Mouse (Mus musculus): ENCODE results near the gene Gm29427.

The Gm29427 gene

DNA sequence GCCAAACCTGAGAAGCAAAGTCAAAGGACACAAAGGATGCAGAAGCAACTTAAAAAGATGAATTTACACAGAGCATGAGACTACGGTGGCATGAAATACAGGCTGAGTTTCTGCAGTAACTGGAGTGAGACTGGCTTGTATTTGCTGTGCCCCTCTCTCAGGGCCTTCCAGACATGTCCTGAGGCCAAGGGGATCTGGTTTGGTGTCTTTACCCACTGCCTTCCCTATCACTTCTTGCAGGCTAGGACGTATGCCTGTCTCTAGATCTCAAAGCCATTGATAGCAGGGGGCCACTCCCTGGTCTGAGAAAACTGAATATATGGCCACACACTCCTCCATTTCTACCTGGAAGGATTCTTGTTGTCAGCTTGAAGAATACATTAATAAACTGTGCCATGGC lies 28.6 kb upstream of the Gm29427 start:
- Histone ChIP-seq H3K9me3 (ENCODE audit: low read length) (peaks cover 5% of the 10 kb centered on the region; the same call in 1 of the 2 replicates), H3K27me3 (ENCODE audit: insufficient read depth, low read length) (peaks cover 26% of the 10 kb centered on the region), H3K4me3 (replicated peaks; ENCODE audit: low read length) (no peak overlapping the region), H3K4me1 (replicated peaks; ENCODE audit: low read depth, low read length) (peaks cover 13% of the 10 kb centered on the region), H3K36me3 (ENCODE audit: insufficient read depth, low read length) (no peaks in the 10 kb centered on the region)
- TF ChIP-seq POU5F1 (IDR thresholded peaks at IDR 0.05; ENCODE audit: borderline replicate concordance, low read length) (no peak), CTCF (conservative IDR thresholded peaks at IDR 0.05; ENCODE audit: low read length) (no peak), NANOG (IDR thresholded peaks at IDR 0.05; ENCODE audit: borderline replicate concordance, low read length) (no peak)

DNA sequence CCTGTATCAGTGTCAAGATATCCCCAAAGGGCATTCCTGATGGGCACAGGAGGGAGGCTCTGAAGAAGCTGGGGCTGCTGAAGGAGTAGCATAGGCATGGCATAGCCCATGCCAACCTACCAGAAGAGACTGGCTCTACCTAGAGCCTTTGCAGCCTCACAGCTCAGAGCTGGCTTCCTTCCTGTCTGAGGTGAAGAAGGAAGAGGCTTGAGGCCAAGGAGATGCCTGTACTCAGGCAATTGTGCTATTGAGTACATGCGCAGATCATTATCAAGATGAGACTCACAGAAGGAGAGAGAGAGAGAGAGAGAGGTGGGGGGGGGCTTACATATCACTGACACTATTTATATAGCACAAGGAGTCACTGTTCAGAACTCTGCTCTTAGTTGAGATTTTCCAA lies 28.2 kb upstream of the Gm29427 start:
- Histone ChIP-seq H3K27me3 (ENCODE audit: insufficient read depth, low read length) (peaks cover 26% of the 10 kb centered on the region), H3K9me3 (ENCODE audit: low read length) (peaks cover 3% of the 10 kb centered on the region; the same call in 1 of the 2 replicates), H3K4me1 (replicated peaks; ENCODE audit: low read depth, low read length) (peaks cover 13% of the 10 kb centered on the region), H3K36me3 (ENCODE audit: insufficient read depth, low read length) (no peaks in the 10 kb centered on the region), H3K4me3 (replicated peaks; ENCODE audit: low read length) (no peak overlapping the region)
- no peak for TF ChIP-seq CTCF (conservative IDR thresholded peaks at IDR 0.05; ENCODE audit: low read length)
- TF ChIP-seq NANOG (IDR thresholded peaks at IDR 0.05; ENCODE audit: borderline replicate concordance, low read length) = no peak
- no peak for TF ChIP-seq POU5F1 (IDR thresholded peaks at IDR 0.05; ENCODE audit: borderline replicate concordance, low read length)

DNA sequence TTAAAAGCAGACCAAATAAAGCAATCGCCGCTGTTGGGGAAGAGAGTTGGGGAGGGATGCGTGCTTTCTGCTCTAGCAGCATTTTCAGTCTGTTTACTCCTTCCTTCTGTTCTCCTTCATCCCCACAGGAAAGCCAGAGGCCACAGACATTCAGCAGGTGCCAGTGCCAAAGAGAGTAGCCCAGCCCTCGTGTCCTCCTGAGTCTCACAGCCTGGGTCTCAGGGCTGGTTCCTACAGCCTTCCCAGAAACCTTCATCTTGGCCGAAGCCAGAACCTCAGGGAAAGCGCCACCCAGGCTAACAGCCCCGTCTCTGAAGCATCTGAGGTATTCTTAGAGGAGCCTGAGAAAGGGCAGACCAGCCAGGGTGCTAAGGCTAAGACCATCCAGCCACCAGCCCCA lies 26.6 kb upstream of the Gm29427 start:
- Histone ChIP-seq H3K27me3 (ENCODE audit: insufficient read depth, low read length) (peaks cover 38% of the 10 kb centered on the region), H3K36me3 (ENCODE audit: insufficient read depth, low read length) (no peaks in the 10 kb centered on the region), H3K4me1 (replicated peaks; ENCODE audit: low read depth, low read length) (peaks cover 26% of the 10 kb centered on the region), H3K4me3 (replicated peaks; ENCODE audit: low read length) (no peak overlapping the region), H3K9me3 (ENCODE audit: low read length) (no peaks in the 10 kb centered on the region)
- TF ChIP-seq NANOG (IDR thresholded peaks at IDR 0.05; ENCODE audit: borderline replicate concordance, low read length) = no peak

DNA sequence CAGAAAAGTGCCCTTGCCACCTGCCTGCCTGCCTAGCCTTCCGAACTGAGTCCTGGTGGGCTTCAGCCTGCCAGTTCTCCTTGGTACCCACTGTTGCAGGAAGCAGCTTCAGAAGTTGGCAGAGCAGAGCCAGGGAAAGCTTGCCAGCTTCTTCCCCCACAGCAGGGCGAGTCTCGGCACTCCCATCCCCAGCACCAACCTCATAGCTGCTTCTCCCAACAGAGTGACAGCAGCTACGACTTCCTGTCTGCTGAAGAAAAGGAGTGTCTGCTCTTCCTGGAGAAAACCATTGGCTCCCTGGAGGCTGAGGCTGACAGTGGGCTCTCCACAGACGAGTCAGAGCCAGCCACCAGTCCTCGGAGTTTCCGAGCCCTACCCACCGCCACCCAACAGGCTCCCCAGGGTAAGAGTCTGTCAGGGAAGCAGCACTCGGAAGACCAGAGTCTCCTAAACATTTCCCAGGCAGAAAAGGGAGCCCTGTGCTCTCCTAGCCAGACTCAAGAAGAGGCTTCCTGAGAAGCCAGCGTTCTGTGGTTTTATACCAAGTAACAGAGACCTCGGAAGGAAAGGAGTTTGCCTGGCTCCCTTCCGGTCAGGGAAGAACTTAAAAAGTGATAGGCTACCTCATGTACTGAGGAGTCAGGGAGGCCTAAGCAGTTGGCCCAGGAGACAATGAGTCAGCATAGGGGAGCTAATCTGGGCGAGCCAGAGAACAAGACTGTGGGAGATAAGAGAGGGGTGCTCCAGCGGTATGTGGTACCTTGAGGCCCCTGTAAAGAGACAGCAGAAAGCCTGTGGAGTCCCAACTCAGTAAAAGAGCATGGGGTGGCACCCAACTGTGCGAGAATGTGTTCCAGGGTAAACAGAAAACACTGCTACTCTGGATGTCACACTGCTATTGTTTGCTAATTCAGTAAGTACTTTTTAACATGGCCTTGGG lies 25.5 kb upstream of the Gm29427 start:
- Histone ChIP-seq H3K36me3 (ENCODE audit: insufficient read depth, low read length) (no peaks in the 10 kb centered on the region), H3K27me3 (ENCODE audit: insufficient read depth, low read length) (peaks cover 40% of the 10 kb centered on the region), H3K9me3 (ENCODE audit: low read length) (no peaks in the 10 kb centered on the region), H3K4me3 (replicated peaks; ENCODE audit: low read length) (no peak overlapping the region), H3K4me1 (replicated peaks; ENCODE audit: low read depth, low read length) (peaks cover 29% of the 10 kb centered on the region)
- no peak for TF ChIP-seq POU5F1 (IDR thresholded peaks at IDR 0.05; ENCODE audit: borderline replicate concordance, low read length)
- no peak for TF ChIP-seq CTCF (conservative IDR thresholded peaks at IDR 0.05; ENCODE audit: low read length)
- no peak for TF ChIP-seq NANOG (IDR thresholded peaks at IDR 0.05; ENCODE audit: borderline replicate concordance, low read length)

DNA sequence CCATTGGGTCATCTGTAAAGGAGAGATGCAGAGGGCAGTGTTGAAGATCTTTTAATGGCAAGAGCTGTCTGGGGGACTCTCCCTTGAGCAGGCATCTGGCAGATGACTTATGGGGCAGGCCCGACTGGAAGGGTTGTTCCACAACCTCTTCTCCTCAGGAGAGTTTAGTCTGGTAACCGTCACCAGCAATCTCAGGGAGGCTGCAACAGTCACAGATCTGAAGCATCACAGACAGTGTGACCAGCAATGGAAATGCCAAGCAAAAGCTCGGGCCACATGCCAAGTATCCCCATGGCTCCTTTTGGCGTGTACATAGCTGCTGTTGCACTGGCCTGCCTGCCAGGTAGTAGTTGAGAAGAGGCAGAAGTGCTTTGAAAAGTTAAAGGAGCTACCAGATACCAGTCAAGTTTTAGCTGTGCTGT lies 24.6 kb upstream of the Gm29427 start:
- Histone ChIP-seq H3K36me3 (ENCODE audit: insufficient read depth, low read length) (no peaks in the 10 kb centered on the region), H3K4me1 (replicated peaks; ENCODE audit: low read depth, low read length) (peaks cover 31% of the 10 kb centered on the region), H3K9me3 (ENCODE audit: low read length) (no peaks in the 10 kb centered on the region), H3K4me3 (replicated peaks; ENCODE audit: low read length) (no peak overlapping the region), H3K27me3 (ENCODE audit: insufficient read depth, low read length) (peaks cover 40% of the 10 kb centered on the region)
- TF ChIP-seq CTCF (conservative IDR thresholded peaks at IDR 0.05; ENCODE audit: low read length) (no peak), NANOG (IDR thresholded peaks at IDR 0.05; ENCODE audit: borderline replicate concordance, low read length) (no peak), POU5F1 (IDR thresholded peaks at IDR 0.05; ENCODE audit: borderline replicate concordance, low read length) (no peak)

DNA sequence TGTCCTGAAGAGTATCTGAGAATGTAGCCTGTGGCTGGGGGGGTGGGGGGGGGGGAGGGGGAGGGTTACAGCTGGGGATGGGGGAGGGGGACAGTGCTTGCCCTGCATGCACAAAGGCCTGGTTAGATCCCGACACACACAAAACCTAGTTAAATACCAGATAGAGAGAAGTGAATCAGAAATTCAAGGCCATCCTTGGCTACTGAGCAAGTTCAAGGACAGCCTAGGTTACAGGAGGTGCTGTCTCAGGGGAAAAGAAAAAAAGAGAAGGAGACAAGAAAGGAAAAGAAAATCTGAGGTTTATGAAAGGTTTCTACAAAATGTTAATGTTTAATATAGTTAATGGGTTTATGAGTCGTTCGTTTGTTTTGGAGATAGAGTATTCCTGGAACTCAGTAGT lies 24.0 kb upstream of the Gm29427 start:
- Histone ChIP-seq H3K36me3 (ENCODE audit: insufficient read depth, low read length) (no peaks in the 10 kb centered on the region), H3K4me3 (replicated peaks; ENCODE audit: low read length) (no peak overlapping the region), H3K9me3 (ENCODE audit: low read length) (no peaks in the 10 kb centered on the region), H3K27me3 (ENCODE audit: insufficient read depth, low read length) (peaks cover 40% of the 10 kb centered on the region), H3K4me1 (replicated peaks; ENCODE audit: low read depth, low read length) (peaks cover 33% of the 10 kb centered on the region)
- TF ChIP-seq POU5F1 (IDR thresholded peaks at IDR 0.05; ENCODE audit: borderline replicate concordance, low read length) (no peak), NANOG (IDR thresholded peaks at IDR 0.05; ENCODE audit: borderline replicate concordance, low read length) (no peak), CTCF (conservative IDR thresholded peaks at IDR 0.05; ENCODE audit: low read length) (no peak)

DNA sequence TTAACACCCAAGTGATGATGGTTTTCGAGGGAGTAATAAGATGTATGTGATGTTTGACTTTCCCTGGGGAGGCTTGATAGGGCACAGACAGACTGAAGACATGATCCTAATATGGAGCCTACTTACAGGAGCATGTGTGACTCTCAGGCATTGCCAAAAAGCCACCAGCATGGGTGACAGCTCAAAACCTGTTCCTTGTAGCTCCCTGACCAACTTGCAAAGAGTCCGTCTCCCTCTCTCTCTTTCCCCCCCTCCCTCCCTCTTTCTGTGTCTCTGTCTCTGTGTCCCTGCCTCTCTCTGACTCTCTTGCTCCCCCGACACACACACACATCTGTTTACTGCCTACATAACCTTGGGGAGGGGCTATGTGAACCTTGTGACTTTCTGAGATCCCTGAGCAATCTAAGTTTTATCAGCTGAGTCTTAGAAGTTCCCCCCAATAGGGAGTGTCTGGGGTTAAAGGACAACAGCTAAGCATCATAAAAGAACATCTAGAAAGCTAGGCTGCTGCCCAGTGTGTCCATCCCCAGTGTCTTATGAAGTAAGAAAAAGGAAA lies 23.0 kb upstream of the Gm29427 start:
- TF ChIP-seq NANOG (IDR thresholded peaks at IDR 0.05; ENCODE audit: borderline replicate concordance, low read length) = no peak
- TF ChIP-seq CTCF (conservative IDR thresholded peaks at IDR 0.05; ENCODE audit: low read length) = no peak
- TF ChIP-seq POU5F1 (IDR thresholded peaks at IDR 0.05; ENCODE audit: borderline replicate concordance, low read length) = no peak
- H3K27me3 ChIP-seq (ENCODE audit: insufficient read depth, low read length) = peaks cover 39% of the 10 kb centered on the region
- H3K4me1 ChIP-seq (replicated peaks; ENCODE audit: low read depth, low read length) = peaks cover 33% of the 10 kb centered on the region
- no peaks in the 10 kb centered on the region for H3K9me3 ChIP-seq (ENCODE audit: low read length)
- no peaks in the 10 kb centered on the region for H3K36me3 ChIP-seq (ENCODE audit: insufficient read depth, low read length)
- no peak overlapping the region for H3K4me3 ChIP-seq (replicated peaks; ENCODE audit: low read length)

DNA sequence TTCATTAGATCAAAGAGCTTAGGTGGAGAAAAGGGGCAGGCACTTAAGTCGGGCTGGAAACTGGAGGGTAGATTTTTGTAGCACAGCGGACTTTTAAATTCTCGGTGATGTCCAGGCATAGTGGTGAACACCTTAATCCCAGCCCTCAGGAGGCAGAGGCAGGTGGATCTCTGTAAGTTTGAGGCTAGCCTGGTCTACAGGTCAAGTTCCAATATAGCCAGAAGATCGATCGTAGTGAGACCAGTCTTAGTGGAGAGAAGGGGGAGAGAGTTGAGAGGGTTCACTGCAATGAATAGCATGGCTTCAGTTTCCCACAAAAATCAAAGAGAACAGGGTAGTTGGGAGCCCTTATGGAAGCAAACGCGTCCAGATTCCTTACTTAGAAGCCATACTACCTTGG lies 22.3 kb upstream of the Gm29427 start:
- peak overlapping the region; percentile 51; the same call in 1 of the 2 replicates for H3K4me3 ChIP-seq (replicated peaks; ENCODE audit: low read length)
- H3K9me3 ChIP-seq (ENCODE audit: low read length) = no peaks in the 10 kb centered on the region
- no peaks in the 10 kb centered on the region for H3K36me3 ChIP-seq (ENCODE audit: insufficient read depth, low read length)
- TF ChIP-seq POU5F1 (IDR thresholded peaks at IDR 0.05; ENCODE audit: borderline replicate concordance, low read length) (no peak), CTCF (conservative IDR thresholded peaks at IDR 0.05; ENCODE audit: low read length) (no peak), NANOG (IDR thresholded peaks at IDR 0.05; ENCODE audit: borderline replicate concordance, low read length) (no peak)
- peaks cover 31% of the 10 kb centered on the region for H3K27me3 ChIP-seq (ENCODE audit: insufficient read depth, low read length)
- H3K4me1 ChIP-seq (replicated peaks; ENCODE audit: low read depth, low read length) = peaks cover 33% of the 10 kb centered on the region
